17 mouse cellular contexts compared by ENCODE assay signal in genomic region chr2:155628112-155628511, GRCm38 (mm10). TPM values are rescaled to one million over a fixed set of nuclear protein-coding genes. Genes with fewer than 3 reads are reported as not detected.
A peak's percentile ranks its signal among the peaks of the same experiment; 100 is the strongest.
DNase-seq lines count a peak whose midpoint lies in the region; ATAC-seq lines count a peak whose summit lies in the region.
"Had no signal": no experiment of that assay in that cellular context is flagged by ENCODE, and none has a peak within 500 bp of the region (broad histone marks: within the 10 kb centered on the region; RNA-seq: fewer than 3 reads in every experiment).

No protein-coding gene starts in this region.

- ATAC-seq in midbrain, embryonic 11.5 days (ENCODE audit: low FRiP score) = no peak
- ATAC-seq in midbrain, embryonic 14.5 days (ENCODE audit: low FRiP score, low TSS enrichment) = no peak
- ATAC-seq: activated CD4-positive, CD25-positive, alpha-beta regulatory T cell, adult 4 months; CD4-positive, CD25-positive, alpha-beta regulatory T cell, adult 4 months; forebrain, embryonic 15.5 days; Patski had no signal

- peak; percentile 55 for DNase-seq in cerebellum, adult 9-10 months
- DNase-seq in cerebellum, adult 8-10 months = no peak
- DNase-seq in midbrain, embryonic 11.5 days (ENCODE audit: low spot score, missing footprints) = peak; percentile 79
- DNase-seq in midbrain, embryonic 14.5 days = no peak
- no peak for DNase-seq in gastrocnemius, postnatal 25 days
- DNase-seq: adrenal gland, adult 8-10 months; adrenal gland, postnatal 14 days; adrenal gland, postnatal 36 days; forebrain, postnatal 0 days had no signal

- WGBS in midbrain, embryonic 11.5 days = 82% methylated on average over 9 of the region's 9 CpGs
- WGBS in midbrain, embryonic 14.5 days = 83% methylated on average over 9 of the region's 9 CpGs

- H3K27me3 ChIP-seq in midbrain, embryonic 11.5 days (ENCODE audit: control insufficient read depth, insufficient read depth, low read length) = peaks cover 57% of the 10 kb centered on the region
- H3K27me3 ChIP-seq in midbrain, embryonic 14.5 days (ENCODE audit: control insufficient read depth, insufficient read depth, low read length) = peaks cover 46% of the 10 kb centered on the region
- H3K27me3 ChIP-seq: Patski had no signal

- H3K4me1 ChIP-seq in midbrain, embryonic 11.5 days (ENCODE audit: control insufficient read depth, insufficient read depth, low read length) = peaks cover 11% of the 10 kb centered on the region
- peaks cover 12% of the 10 kb centered on the region; the same call in 1 of the 2 replicates for H3K4me1 ChIP-seq in midbrain, embryonic 14.5 days (ENCODE audit: control insufficient read depth, insufficient read depth, low read length)

- H3K4me3 ChIP-seq in midbrain, embryonic 11.5 days (ENCODE audit: low read depth, low read length) = no peak overlapping the region
- no peak overlapping the region for H3K4me3 ChIP-seq in midbrain, embryonic 14.5 days (replicated peaks; ENCODE audit: low read depth, low read length)
- H3K4me3 ChIP-seq: forebrain, embryonic 13.5 days had no signal

- no peak overlapping the region for H3K4me2 ChIP-seq in midbrain, embryonic 11.5 days
- H3K4me2 ChIP-seq in midbrain, embryonic 14.5 days (ENCODE audit: low read length) = no peak overlapping the region

- H3K9ac ChIP-seq in midbrain, embryonic 11.5 days (ENCODE audit: low read length) = no peak overlapping the region
- H3K9ac ChIP-seq in midbrain, embryonic 14.5 days (replicated peaks; ENCODE audit: low read length) = no peak overlapping the region

- H3K27ac ChIP-seq in midbrain, embryonic 11.5 days (ENCODE audit: low read depth, low read length) = no peak overlapping the region
- H3K27ac ChIP-seq in midbrain, embryonic 14.5 days (replicated peaks; ENCODE audit: low read depth, low read length) = no peak overlapping the region
- H3K27ac ChIP-seq: embryonic facial prominence, embryonic 10.5 days; embryonic facial prominence, embryonic 12.5 days; forebrain, embryonic 13.5 days; forebrain, embryonic 15.5 days had no signal

- no peaks in the 10 kb centered on the region for H3K9me3 ChIP-seq in midbrain, embryonic 11.5 days (ENCODE audit: control insufficient read depth, low read length)
- no peaks in the 10 kb centered on the region for H3K9me3 ChIP-seq in midbrain, embryonic 14.5 days (ENCODE audit: control insufficient read depth, low read length)
- H3K9me3 ChIP-seq: embryonic facial prominence, embryonic 10.5 days; embryonic facial prominence, embryonic 12.5 days; forebrain, embryonic 13.5 days; forebrain, embryonic 15.5 days; G1E had no signal

- H3K36me3 ChIP-seq in midbrain, embryonic 11.5 days (ENCODE audit: control insufficient read depth, insufficient read depth, low read length) = no peaks in the 10 kb centered on the region
- peaks cover 21% of the 10 kb centered on the region for H3K36me3 ChIP-seq in midbrain, embryonic 14.5 days (ENCODE audit: control insufficient read depth, insufficient read depth, low read length)

RNA-seq across cellular contexts. Expression of gene Myh7b, which starts 17.1 kb away (rescaled TPM):
- polyA plus RNA-seq in midbrain, embryonic 11.5 days (2014; fragmentation: Nextera tagmentation; extraction: Ambion mirVana) = 0.59 and 0.63 TPM in 2 replicates
- polyA plus RNA-seq in midbrain, embryonic 14.5 days (2014; fragmentation: Nextera tagmentation; extraction: Ambion mirVana) = 0.64 and 0.77 TPM in 2 replicates
- 1 to 10 TPM in 1 of 2 experiments, under 1 TPM in 1; 0.88 to 5.0 TPM for total RNA-seq in gastrocnemius, postnatal 25 days (2021)
- polyA plus RNA-seq: activated CD4-positive, CD25-positive, alpha-beta regulatory T cell, adult 4 months; CD4-positive, CD25-positive, alpha-beta regulatory T cell, adult 4 months had no signal

RNA-seq across cellular contexts. Expression of gene Gss, which starts 35.5 kb away (rescaled TPM):
- polyA plus RNA-seq in midbrain, embryonic 11.5 days (2014; fragmentation: Nextera tagmentation; extraction: Ambion mirVana) = 14.7 and 17.5 TPM in 2 replicates
- 14.8 and 15.2 TPM in 2 replicates for polyA plus RNA-seq in midbrain, embryonic 14.5 days (2014; fragmentation: Nextera tagmentation; extraction: Ambion mirVana)
- total RNA-seq in gastrocnemius, postnatal 25 days (2021) = 1 to 10 TPM; 5.6 to 5.9 TPM

Comparison
In these comparisons a context has a peak if more than half of its experiments do, and no peak if none do; other contexts are left out.
1. DNase-seq: peak in cerebellum, adult 9-10 months (single experiment) and midbrain, embryonic 11.5 days (single experiment); none in cerebellum, adult 8-10 months (single experiment), midbrain, embryonic 14.5 days (single experiment) and gastrocnemius, postnatal 25 days (single experiment).